Mouse (Mus musculus) heart, postnatal 0 days (tissue): Measurements from ENCODE around the gene Dbnl.
A peak's percentile ranks its signal among the peaks of the same experiment; 100 is the strongest.

Source experiments
- CTCF ChIP-seq: IDR thresholded peaks from 2 replicates; pipeline ENCODE4 v1.5.1; 2016; ENCODE audit warnings: antibody characterized with exemption, control low read depth, low read depth
- EP300 ChIP-seq: IDR thresholded peaks from 2 replicates; pipeline ENCODE4 v1.6.1; 2016; ENCODE audit warnings: antibody characterized with exemption, low read depth

GRCm38 (mm10) chr11:5742106-5742505, 46.2 kb upstream of the Dbnl start:
- TF ChIP-seq CTCF, result peak; percentile 47
- no peak for TF ChIP-seq EP300
